Mouse (Mus musculus): ENCODE results near the gene Slc4a8.
A peak's percentile ranks its signal among the peaks of the same experiment; 100 is the strongest.

Gene Slc4a8

GRCm38 (mm10) chr15:100761419-100762185 is at the start of gene Slc4a8:
Gene Slc4a8, plus strand, starts transcription at chr15:100761747.
- DNase-seq, result peak; percentile 86 to 91

- DNase-seq, result no peak
These were observed 47.1 kb upstream of the Slc4a8 start for GRCm38 (mm10) chr15:100714470-100714869.

- no peak for DNase-seq
These were observed 46.1 kb upstream of the Slc4a8 start for GRCm38 (mm10) chr15:100715399-100715993.

- no peak for DNase-seq
These were observed 43.6 kb upstream of the Slc4a8 start for GRCm38 (mm10) chr15:100717933-100718332.

GRCm38 (mm10) chr15:100718572-100718971 is 43.0 kb upstream of the Slc4a8 start:
- peak in 1 of 2 experiments; percentile 46 for DNase-seq

GRCm38 (mm10) chr15:100719217-100719616 is 42.3 kb upstream of the Slc4a8 start:
- no peak for DNase-seq

- DNase-seq, result no peak
These were observed 41.5 kb upstream of the Slc4a8 start for GRCm38 (mm10) chr15:100720066-100720465.

GRCm38 (mm10) chr15:100721445-100721844 is 40.1 kb upstream of the Slc4a8 start:
- DNase-seq, result no peak

- no peak for DNase-seq
These were observed 39.5 kb upstream of the Slc4a8 start for GRCm38 (mm10) chr15:100722026-100722425.

GRCm38 (mm10) chr15:100722564-100722963 is 39.0 kb upstream of the Slc4a8 start:
- DNase-seq, result no peak

GRCm38 (mm10) chr15:100723505-100723904 is 38.0 kb upstream of the Slc4a8 start:
- no peak for DNase-seq

GRCm38 (mm10) chr15:100726721-100727120 is 34.8 kb upstream of the Slc4a8 start:
- no peak for DNase-seq

GRCm38 (mm10) chr15:100727834-100728233 is 33.7 kb upstream of the Slc4a8 start:
- DNase-seq, result no peak

GRCm38 (mm10) chr15:100728586-100728985 is 33.0 kb upstream of the Slc4a8 start:
- DNase-seq, result no peak

GRCm38 (mm10) chr15:100729281-100729985 is 32.1 kb upstream of the Slc4a8 start, which contains the start of gene Galnt6:
Gene Galnt6, minus strand, starts transcription at chr15:100729376.
- peak; percentile 69 to 82 for DNase-seq

GRCm38 (mm10) chr15:100731081-100731480 is 30.5 kb upstream of the Slc4a8 start:
- DNase-seq, result no peak

GRCm38 (mm10) chr15:100732580-100732979 is 29.0 kb upstream of the Slc4a8 start:
- peak; percentile 62 to 69 for DNase-seq

- no peak for DNase-seq
These were observed 26.2 kb upstream of the Slc4a8 start for GRCm38 (mm10) chr15:100735095-100735952.

- DNase-seq, result no peak
These were observed 25.6 kb upstream of the Slc4a8 start for GRCm38 (mm10) chr15:100735953-100736300.

- DNase-seq, result no peak
These were observed 23.9 kb upstream of the Slc4a8 start for GRCm38 (mm10) chr15:100737667-100738066.

- DNase-seq, result no peak
These were observed 23.2 kb upstream of the Slc4a8 start for GRCm38 (mm10) chr15:100738351-100738781.

- DNase-seq, result no peak
These were observed 22.1 kb upstream of the Slc4a8 start for GRCm38 (mm10) chr15:100739442-100739841.

- DNase-seq, result no peak
These were observed 18.3 kb upstream of the Slc4a8 start for GRCm38 (mm10) chr15:100743238-100743637.
